Mouse (Mus musculus): ENCODE data around the gene Tmem132e. TPM values are rescaled to one million over a fixed set of nuclear protein-coding genes. Genes with fewer than 3 reads are reported as not detected.

Gene Tmem132e
- polyA plus RNA-seq, 1 experiment, result 19.8 TPM

DNA sequence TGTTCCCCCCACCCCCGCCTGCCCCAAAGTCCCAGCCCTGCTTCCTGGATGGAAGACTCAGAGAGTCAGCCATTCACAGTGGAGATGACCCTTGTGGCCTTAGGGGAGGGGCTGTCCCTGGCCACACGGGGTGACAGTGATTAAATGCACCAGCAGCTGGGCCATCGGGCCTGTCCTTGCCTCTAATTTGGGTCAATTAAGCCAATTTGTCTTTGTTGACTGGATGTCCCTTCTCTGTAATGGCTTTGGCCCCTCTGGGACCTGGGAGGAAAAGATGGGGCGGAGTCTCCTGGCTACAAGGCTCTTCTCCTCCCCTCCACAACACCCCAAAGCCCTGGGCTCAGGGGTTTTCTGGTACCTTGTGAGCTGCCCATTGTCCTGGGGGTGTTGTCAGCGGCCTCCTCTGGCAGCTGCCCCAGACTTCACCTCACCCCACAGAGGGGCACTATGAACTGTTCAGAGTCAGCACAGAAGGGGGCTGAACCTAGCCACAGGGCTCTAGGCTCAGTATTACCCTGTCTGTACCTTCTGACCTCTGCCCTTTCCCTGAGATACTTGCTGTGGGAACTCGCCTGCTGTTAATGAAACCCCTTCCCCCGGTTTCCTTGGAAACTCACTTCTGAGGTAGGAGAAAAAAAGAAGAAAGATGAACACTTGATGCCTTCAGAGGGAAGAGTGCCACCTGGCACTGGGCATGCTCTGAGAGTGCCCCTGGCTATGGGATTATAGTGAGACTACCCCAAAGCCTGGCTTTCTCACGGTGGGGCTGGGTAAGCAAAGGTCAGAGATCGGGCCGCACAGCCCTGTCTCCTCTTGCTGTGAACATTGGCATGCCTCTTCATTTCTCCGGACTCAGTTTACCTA lies 17.9 kb downstream of the Tmem132e start:
- Histone ChIP-seq H3K27me3 (ENCODE audit: control insufficient read depth, insufficient read depth, low read length) (no peaks in the 10 kb centered on the region), H3K4me1 (ENCODE audit: control insufficient read depth, insufficient read depth, low read length) (peaks cover 14% of the 10 kb centered on the region), H3K27ac (ENCODE audit: insufficient read depth, low read length) (no peak overlapping the region), H3K4me3 (replicated peaks; ENCODE audit: insufficient read depth, low read depth, low read length) (no peak overlapping the region)
- no peak for DNase-seq
- TF ChIP-seq CTCF (IDR thresholded peaks at IDR 0.05; ENCODE audit: borderline replicate concordance, insufficient read depth, low read depth, low read length) (no peak), POLR2A (IDR thresholded peaks at IDR 0.05; ENCODE audit: borderline replicate concordance, insufficient read depth, low read length) (no peak)
- 63% methylated on average over 11 of the region's 11 CpGs for WGBS

DNA sequence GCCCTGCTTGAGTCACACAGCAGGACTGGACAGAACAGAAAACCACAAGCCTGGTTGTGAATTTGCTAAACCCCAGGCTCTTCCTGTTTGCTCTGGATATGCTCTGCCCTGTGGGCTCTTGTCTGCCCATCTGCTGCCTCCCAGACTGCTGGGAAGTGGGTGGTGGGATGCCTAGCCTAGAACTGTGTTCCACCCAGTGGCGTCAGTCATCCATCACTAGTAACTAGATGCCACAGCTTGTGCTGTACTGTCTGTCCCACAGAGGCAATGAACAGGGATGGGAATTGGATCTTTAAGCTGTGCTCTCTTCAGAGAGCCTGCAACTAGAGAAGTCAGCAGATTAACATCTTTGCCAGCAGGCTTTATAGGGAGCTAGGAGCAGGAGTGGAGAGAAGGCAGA lies 23.8 kb downstream of the Tmem132e start:
- 84% methylated on average over 1 of the region's 1 CpGs for WGBS
- H3K4me1 ChIP-seq (ENCODE audit: control insufficient read depth, insufficient read depth, low read length), result peaks cover 23% of the 10 kb centered on the region
- TF ChIP-seq POLR2A (IDR thresholded peaks at IDR 0.05; ENCODE audit: borderline replicate concordance, insufficient read depth, low read length), result no peak
- no peak for TF ChIP-seq CTCF (IDR thresholded peaks at IDR 0.05; ENCODE audit: borderline replicate concordance, insufficient read depth, low read depth, low read length)
- no peaks in the 10 kb centered on the region for H3K27me3 ChIP-seq (ENCODE audit: control insufficient read depth, insufficient read depth, low read length)
- no peak overlapping the region for H3K4me3 ChIP-seq (replicated peaks; ENCODE audit: insufficient read depth, low read depth, low read length)
- DNase-seq, result no peak
- H3K27ac ChIP-seq (ENCODE audit: insufficient read depth, low read length), result no peak overlapping the region

DNA sequence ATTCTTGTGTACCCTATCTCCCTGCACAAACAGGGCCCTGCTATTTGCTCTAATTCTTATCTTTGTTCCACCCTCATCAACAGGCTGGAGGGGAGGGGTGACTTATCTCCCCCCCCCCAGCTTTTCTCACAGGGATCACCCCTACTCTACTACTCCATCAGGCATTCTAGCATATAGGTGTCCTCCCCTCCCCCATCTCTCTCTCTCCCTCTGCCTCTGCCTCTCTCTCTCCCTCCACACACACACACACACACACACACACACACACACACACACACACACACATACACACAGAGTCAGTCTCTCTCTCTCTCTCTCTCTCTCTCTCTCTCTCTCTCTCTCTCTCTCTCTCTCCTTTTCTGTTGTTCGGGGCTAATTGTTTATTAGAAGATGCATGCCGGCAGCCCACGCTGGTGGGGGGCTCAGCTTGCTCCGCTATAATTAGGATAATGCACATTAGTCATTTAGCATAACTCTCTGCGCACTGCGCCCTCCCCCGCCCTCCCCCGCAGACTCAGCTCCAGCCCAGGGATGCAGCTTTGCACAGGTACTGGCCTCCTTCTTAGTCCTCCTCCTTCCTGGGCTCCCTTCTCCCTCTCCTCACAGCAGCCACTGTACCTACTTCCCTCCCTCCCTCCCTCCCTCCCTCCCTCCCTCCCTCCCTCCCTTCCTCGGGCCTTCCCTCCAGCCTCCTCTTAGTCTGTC lies 29.8 kb downstream of the Tmem132e start:
- DNase-seq, result no peak
- Histone ChIP-seq H3K4me3 (replicated peaks; ENCODE audit: insufficient read depth, low read depth, low read length) (no peak overlapping the region), H3K27me3 (ENCODE audit: control insufficient read depth, insufficient read depth, low read length) (no peaks in the 10 kb centered on the region), H3K4me1 (ENCODE audit: control insufficient read depth, insufficient read depth, low read length) (peaks cover 30% of the 10 kb centered on the region), H3K27ac (ENCODE audit: insufficient read depth, low read length) (no peak overlapping the region)
- WGBS, result 72% methylated on average over 8 of the region's 9 CpGs
- TF ChIP-seq POLR2A (IDR thresholded peaks at IDR 0.05; ENCODE audit: borderline replicate concordance, insufficient read depth, low read length) (no peak), CTCF (IDR thresholded peaks at IDR 0.05; ENCODE audit: borderline replicate concordance, insufficient read depth, low read depth, low read length) (no peak)

DNA sequence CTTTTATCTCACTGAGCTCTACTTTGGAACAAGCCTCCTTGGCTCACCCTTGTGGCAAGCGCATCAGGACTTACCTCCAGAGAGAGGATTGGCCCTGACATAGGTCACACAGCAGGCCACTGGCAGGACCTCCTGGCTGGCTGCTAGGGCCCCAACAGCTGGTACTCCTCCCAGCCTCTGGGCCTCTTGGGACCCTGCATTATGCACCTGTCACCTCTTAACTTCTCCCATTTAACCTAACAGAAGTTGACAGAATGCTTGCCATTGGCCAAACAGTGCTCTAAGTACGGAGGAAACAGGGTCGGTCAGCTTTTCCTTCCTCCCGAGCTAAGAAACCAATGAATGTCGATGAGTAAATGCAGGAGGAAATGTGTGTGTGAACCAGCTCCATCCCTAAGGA lies 33.2 kb downstream of the Tmem132e start:
- 51% methylated on average over 5 of the region's 5 CpGs for WGBS
- no peak for TF ChIP-seq POLR2A (IDR thresholded peaks at IDR 0.05; ENCODE audit: borderline replicate concordance, insufficient read depth, low read length)
- no peak for TF ChIP-seq CTCF (IDR thresholded peaks at IDR 0.05; ENCODE audit: borderline replicate concordance, insufficient read depth, low read depth, low read length)

DNA sequence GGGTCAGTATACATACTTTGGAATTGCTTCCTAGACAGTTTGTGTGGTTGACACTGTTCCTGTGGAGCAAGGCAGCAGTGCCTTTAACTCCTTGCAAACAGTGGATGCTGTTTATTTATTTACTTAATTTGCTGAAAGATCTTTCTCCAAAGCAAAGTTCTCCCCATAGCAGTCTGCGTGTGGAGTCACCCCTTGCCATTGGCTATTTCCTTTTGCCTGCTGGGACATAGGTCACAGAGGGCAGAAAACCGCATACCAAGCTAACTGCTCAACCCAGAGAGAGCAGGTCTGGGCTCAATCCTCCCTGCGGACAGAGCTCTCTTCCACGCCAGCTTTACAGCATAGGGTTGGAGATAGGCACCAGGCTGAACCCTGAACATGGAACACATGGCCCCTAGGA lies 34.8 kb downstream of the Tmem132e start:
- 52% methylated on average over 4 of the region's 4 CpGs for WGBS

More for the DNA sequence above, 33.2 kb downstream of the Tmem132e start:
- Histone ChIP-seq H3K4me3 (replicated peaks; ENCODE audit: insufficient read depth, low read depth, low read length) (no peak overlapping the region), H3K27ac (ENCODE audit: insufficient read depth, low read length) (no peak overlapping the region), H3K27me3 (ENCODE audit: control insufficient read depth, insufficient read depth, low read length) (no peaks in the 10 kb centered on the region), H3K4me1 (ENCODE audit: control insufficient read depth, insufficient read depth, low read length) (peaks cover 15% of the 10 kb centered on the region)
- no peak for DNase-seq

DNA sequence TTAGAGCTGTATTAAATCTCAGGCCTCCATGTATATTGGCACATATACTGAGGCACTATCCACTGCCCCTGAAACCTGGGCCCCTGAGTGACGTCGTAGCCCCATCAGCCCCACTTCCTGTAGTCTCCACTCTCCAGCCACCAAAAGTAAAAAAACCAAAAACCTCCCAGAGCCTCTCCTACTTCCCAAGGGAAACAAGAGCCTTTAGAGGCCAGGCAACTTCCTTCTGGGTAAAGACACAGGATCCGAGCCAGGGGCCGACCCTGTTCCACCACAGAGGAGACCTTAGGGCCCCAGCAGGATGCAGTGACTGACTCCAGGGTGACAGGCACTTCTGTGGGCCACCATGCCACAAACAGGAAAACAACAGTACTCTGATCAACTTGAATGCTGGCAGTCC lies 40.1 kb downstream of the Tmem132e start:
- no peak for DNase-seq
- H3K4me3 ChIP-seq (replicated peaks; ENCODE audit: insufficient read depth, low read depth, low read length), result no peak overlapping the region
- WGBS, result 96% methylated on average over 4 of the region's 4 CpGs

More for the DNA sequence above, 34.8 kb downstream of the Tmem132e start:
- DNase-seq, result no peak
- H3K27ac ChIP-seq (ENCODE audit: insufficient read depth, low read length), result no peak overlapping the region
- no peak for TF ChIP-seq POLR2A (IDR thresholded peaks at IDR 0.05; ENCODE audit: borderline replicate concordance, insufficient read depth, low read length)
- no peak for TF ChIP-seq CTCF (IDR thresholded peaks at IDR 0.05; ENCODE audit: borderline replicate concordance, insufficient read depth, low read depth, low read length)
- H3K27me3 ChIP-seq (ENCODE audit: control insufficient read depth, insufficient read depth, low read length), result no peaks in the 10 kb centered on the region
- H3K4me1 ChIP-seq (ENCODE audit: control insufficient read depth, insufficient read depth, low read length), result peaks cover 15% of the 10 kb centered on the region
- no peak overlapping the region for H3K4me3 ChIP-seq (replicated peaks; ENCODE audit: insufficient read depth, low read depth, low read length)

DNA sequence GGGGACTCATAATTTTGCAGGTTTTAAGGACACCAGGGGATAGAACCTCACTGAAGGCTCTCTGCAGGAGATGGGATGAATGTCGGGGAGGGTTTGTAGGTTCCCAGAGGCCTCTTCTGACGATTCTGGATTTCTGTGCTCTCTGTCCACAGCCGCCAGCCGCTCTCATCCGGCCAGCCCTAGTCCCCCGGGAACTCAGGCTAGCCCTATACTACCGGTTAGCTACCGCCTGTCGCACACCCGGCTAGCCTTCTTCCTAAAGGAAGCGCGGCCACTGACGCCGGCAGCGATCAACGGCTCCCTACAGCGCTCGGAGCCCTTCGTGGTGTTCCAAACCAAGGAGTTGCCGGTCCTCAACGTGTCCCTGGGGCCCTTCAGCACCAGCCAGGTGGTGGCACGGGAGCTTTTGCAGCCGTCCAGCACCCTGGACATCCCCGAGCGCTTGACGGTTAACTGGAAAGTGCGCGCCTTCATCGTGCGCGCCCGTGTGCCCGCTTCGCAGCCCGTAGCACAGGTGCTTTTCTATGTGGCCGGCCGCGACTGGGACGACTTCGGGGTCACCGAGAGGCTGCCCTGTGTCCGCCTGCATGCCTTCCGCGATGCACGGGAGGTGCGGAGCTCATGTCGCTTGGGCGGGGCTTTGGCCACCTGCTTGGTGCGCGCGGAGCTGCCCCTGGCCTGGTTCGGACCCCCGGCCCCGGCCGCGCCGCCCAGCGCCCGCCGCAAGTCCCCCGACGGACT lies 45.6 kb downstream of the Tmem132e start:
- DNase-seq, result no peak
- Histone ChIP-seq H3K4me1 (ENCODE audit: control insufficient read depth, insufficient read depth, low read length) (no peaks in the 10 kb centered on the region), H3K27ac (ENCODE audit: insufficient read depth, low read length) (no peak overlapping the region), H3K27me3 (ENCODE audit: control insufficient read depth, insufficient read depth, low read length) (no peaks in the 10 kb centered on the region), H3K4me3 (replicated peaks; ENCODE audit: insufficient read depth, low read depth, low read length) (peak overlapping the region; percentile 48)
- 11% methylated on average over 62 of the region's 62 CpGs for WGBS
- TF ChIP-seq POLR2A (IDR thresholded peaks at IDR 0.05; ENCODE audit: borderline replicate concordance, insufficient read depth, low read length) (no peak), CTCF (IDR thresholded peaks at IDR 0.05; ENCODE audit: borderline replicate concordance, insufficient read depth, low read depth, low read length) (no peak)

More for the DNA sequence above, 40.1 kb downstream of the Tmem132e start:
- H3K27ac ChIP-seq (ENCODE audit: insufficient read depth, low read length), result no peak overlapping the region
- H3K4me1 ChIP-seq (ENCODE audit: control insufficient read depth, insufficient read depth, low read length), result peaks cover under 1% of the 10 kb centered on the region; the same call in 1 of the 2 replicates
- no peaks in the 10 kb centered on the region for H3K27me3 ChIP-seq (ENCODE audit: control insufficient read depth, insufficient read depth, low read length)
- TF ChIP-seq CTCF (IDR thresholded peaks at IDR 0.05; ENCODE audit: borderline replicate concordance, insufficient read depth, low read depth, low read length) (no peak), POLR2A (IDR thresholded peaks at IDR 0.05; ENCODE audit: borderline replicate concordance, insufficient read depth, low read length) (no peak)
